Mouse (Mus musculus) forebrain, embryonic 10.5 days (tissue): ENCODE results near the gene Tet3. TPM values are rescaled to one million over a fixed set of nuclear protein-coding genes. Genes with fewer than 3 reads are reported as not detected.

Experiments used
- DNase-seq: peaks from one replicate; pipeline ENCODE4 v3.0.0-alpha.2; 2017; ENCODE audit warnings: low spot score; ENCODE audit errors: extremely low spot score
- H3K27ac ChIP-seq: fragments of 300-500 bp; sonication (generic); 2 replicates; pipeline ENCODE4 v1.5.1; 2016; ENCODE audit warnings: mild to moderate bottlenecking
- H3K27me3 ChIP-seq: fragments of 300-500 bp; sonication (generic); 2 replicates; pipeline ENCODE4 v1.6.1; 2016; ENCODE audit warnings: mild to moderate bottlenecking; ENCODE audit not compliant: poor library complexity, severe bottlenecking
- H3K36me3 ChIP-seq: fragments of 300-500 bp; sonication (generic); replicated peaks from 2 replicates; pipeline ENCODE4 v1.6.1; 2016; ENCODE audit warnings: mild to moderate bottlenecking, moderate library complexity
- H3K4me1 ChIP-seq: fragments of 300-500 bp; sonication (generic); 2 replicates; pipeline ENCODE4 v1.6.1; 2016
- H3K4me3 ChIP-seq: fragments of 300-500 bp; sonication (generic); 2 replicates; pipeline ENCODE4 v1.5.1; 2016; ENCODE audit warnings: mild to moderate bottlenecking, moderate library complexity
- H3K9me3 ChIP-seq: fragments of 300-500 bp; sonication (generic); 2 replicates; pipeline ENCODE4 v1.6.1; 2016; ENCODE audit warnings: mild to moderate bottlenecking, moderate library complexity
- WGBS: fragments of 180-500 bp; shearing (Covaris S2); methylation state at CpG from one replicate; pipeline ENCODE4 v1.1.7; 2016; 5-methylcytosine and 5-hydroxymethylcytosine counted together
- microRNA-seq: library from miRNA; unstranded; fragments of <30 nt; microRNA quantifications from one replicate; pipeline ENCODE4, GENCODE M21; 2017
- polyA plus RNA-seq: library from polyadenylated mRNA; unstranded; fragments of >200 nt; fragmentation: Nextera tagmentation; extraction: Ambion mirVana; gene quantifications from 2 replicates; pipeline ENCODE4 v1.2.1, GENCODE M21; 2016

The Tet3 gene
- polyA plus RNA-seq, 1 experiment from 2014 or later: 38.3 TPM

DNA sequence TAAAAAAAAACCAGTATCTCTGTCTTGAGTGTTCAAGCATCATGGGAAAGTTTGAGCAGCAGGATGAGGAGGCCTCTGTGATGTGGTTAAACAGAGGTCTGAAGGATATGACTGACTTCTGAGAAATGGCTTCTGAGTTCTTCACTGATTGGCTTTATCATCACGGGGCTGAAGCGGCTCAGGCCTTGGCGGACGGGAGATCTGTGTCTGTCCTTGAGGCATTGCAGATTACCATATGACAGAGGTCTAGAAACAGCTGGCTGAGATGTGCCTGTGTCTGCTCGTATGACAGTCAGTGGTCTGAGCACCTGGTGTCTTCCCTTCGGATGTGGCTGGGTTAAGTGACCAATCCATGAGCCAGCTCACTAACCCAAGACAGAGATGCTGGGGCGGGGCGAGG is 146.4 kb downstream of the Tet3 start:
- WGBS: 92% methylated on average over 8 of the region's 8 CpGs
- Histone ChIP-seq H3K36me3 (peaks cover 66% of the 10 kb centered on the region), H3K4me1 (peaks cover 20% of the 10 kb centered on the region), H3K27ac (no peak overlapping the region), H3K27me3 (no peaks in the 10 kb centered on the region), H3K4me3 (no peak overlapping the region), H3K9me3 (no peaks in the 10 kb centered on the region)
- no peak for DNase-seq

Small RNAs within 50 kb of the gene (microRNA-seq; reads per million reads assigned to microRNA genes)
- not detected for gene Mir6374

Other genes starting within 250 kb of the Tet3 start
- 0.30 and 1.1 TPM in 2 replicates for gene Slc4a5, start 239.3 kb downstream of the Tet3 start, polyA plus RNA-seq
- gene Mthfd2, start 133.2 kb downstream of the Tet3 start, polyA plus RNA-seq: 64.5 and 65.7 TPM in 2 replicates
- gene Mob1a, start 133.1 kb downstream of the Tet3 start, polyA plus RNA-seq: 55.2 and 59.3 TPM in 2 replicates
- gene Bola3, start 109.9 kb downstream of the Tet3 start, polyA plus RNA-seq: 168 and 172 TPM in 2 replicates
- gene Dguok, start 47.9 kb upstream of the Tet3 start, polyA plus RNA-seq: 62.3 and 63.6 TPM in 2 replicates
- gene Actg2, start 77.2 kb upstream of the Tet3 start, polyA plus RNA-seq: 0.12 and 0.26 TPM in 2 replicates
- 12.7 and 13.9 TPM in 2 replicates for gene Stambp, start 113.6 kb upstream of the Tet3 start, polyA plus RNA-seq
- not detected in 2 replicates for gene Clec4f, start 197.1 kb upstream of the Tet3 start, polyA plus RNA-seq
- not detected in 2 replicates for gene Cd207, start 218.8 kb upstream of the Tet3 start, polyA plus RNA-seq